Mouse (Mus musculus): ENCODE measurements around the gene Dapk1. TPM values are rescaled to one million over a fixed set of nuclear protein-coding genes. Genes with fewer than 3 reads are reported as not detected.

Dapk1 gene
- polyA plus RNA-seq, 1 experiment from 2014 or later, result 8.2 TPM

DNA sequence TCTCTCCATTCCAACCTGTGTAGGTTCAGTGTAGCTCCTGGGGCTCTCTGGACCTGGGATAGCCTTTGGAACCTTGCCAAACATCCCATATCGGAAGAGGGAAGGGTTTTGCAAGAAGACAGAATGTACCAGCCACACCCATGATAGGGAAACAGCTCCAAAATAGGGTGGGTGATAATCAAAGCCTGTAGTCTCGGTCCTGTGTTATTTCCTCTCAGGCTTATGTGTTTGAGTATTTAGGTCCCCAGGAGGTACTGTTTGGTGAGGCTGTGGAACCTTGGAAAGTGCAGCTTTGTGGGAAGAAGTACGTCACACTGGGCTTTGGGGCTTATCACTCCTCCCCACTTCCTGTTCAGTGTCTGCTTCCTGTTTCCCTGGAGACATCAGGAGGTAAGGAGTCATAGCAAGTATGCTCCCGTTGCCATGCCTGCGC lies 42.7 kb downstream of the Dapk1 start:
- H3K27me3 ChIP-seq (replicated peaks), result no peaks in the 10 kb centered on the region
- H3K4me3 ChIP-seq, result no peak overlapping the region
- H3K4me2 ChIP-seq, result no peak overlapping the region
- H3K27ac ChIP-seq (replicated peaks), result 0 out of 2 replicates have a peak overlapping the region, but pooled peaks have one; percentile 20
- no peak for ATAC-seq (ENCODE audit: extremely low read depth, insufficient number of reproducible peaks, low FRiP score, low TSS enrichment)
- H3K9ac ChIP-seq, result no peak overlapping the region
- H3K4me1 ChIP-seq, result peaks cover 20% of the 10 kb centered on the region
- WGBS, result 41% methylated on average over 5 of the region's 5 CpGs
- H3K9me3 ChIP-seq, result no peaks in the 10 kb centered on the region
- no peaks in the 10 kb centered on the region for H3K36me3 ChIP-seq

- Histone ChIP-seq H3K4me1 (peaks cover 10% of the 10 kb centered on the region), H3K27me3 (replicated peaks) (no peaks in the 10 kb centered on the region), H3K9ac (no peak overlapping the region), H3K27ac (replicated peaks) (no peak overlapping the region), H3K4me2 (no peak overlapping the region), H3K4me3 (no peak overlapping the region), H3K9me3 (no peaks in the 10 kb centered on the region), H3K36me3 (no peaks in the 10 kb centered on the region)
- WGBS, result 91% methylated on average over 3 of the region's 3 CpGs
- no peak for ATAC-seq (ENCODE audit: extremely low read depth, insufficient number of reproducible peaks, low FRiP score, low TSS enrichment)
These were observed 45.0 kb downstream of the Dapk1 start for GRCm38 (mm10) chr13:60646791-60647190.

DNA sequence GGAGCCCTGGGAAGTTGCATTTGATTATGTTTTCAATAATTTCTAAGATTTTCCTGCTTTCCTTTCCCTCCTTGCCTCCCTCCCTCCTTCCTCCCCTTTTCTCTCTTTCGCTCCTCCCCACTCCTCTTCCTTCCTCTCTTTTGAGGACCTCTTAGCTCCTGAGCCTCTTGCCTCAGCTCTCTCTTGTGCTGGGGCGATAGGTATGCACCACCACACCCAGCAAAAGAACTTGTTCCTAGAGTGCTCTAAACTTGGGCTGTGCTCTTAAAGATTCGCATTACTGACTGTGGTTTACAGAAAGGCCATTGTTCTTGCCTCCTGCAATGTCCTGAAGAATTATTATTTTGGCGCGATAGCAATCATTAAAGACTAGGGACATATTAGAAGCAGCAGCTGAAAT lies 46.6 kb downstream of the Dapk1 start:
- no peak overlapping the region for H3K27ac ChIP-seq (replicated peaks)
- no peaks in the 10 kb centered on the region for H3K36me3 ChIP-seq
- 80% methylated on average over 5 of the region's 5 CpGs for WGBS
- H3K27me3 ChIP-seq (replicated peaks), result no peaks in the 10 kb centered on the region
- no peak overlapping the region for H3K9ac ChIP-seq
- no peaks in the 10 kb centered on the region for H3K9me3 ChIP-seq
- ATAC-seq (ENCODE audit: extremely low read depth, insufficient number of reproducible peaks, low FRiP score, low TSS enrichment), result no peak
- H3K4me3 ChIP-seq, result no peak overlapping the region
- H3K4me1 ChIP-seq, result peaks cover 10% of the 10 kb centered on the region
- H3K4me2 ChIP-seq, result no peak overlapping the region

- Histone ChIP-seq H3K27ac (replicated peaks) (no peak overlapping the region), H3K4me2 (no peak overlapping the region), H3K4me3 (no peak overlapping the region), H3K4me1 (no peaks in the 10 kb centered on the region; the same call in 1 of the 2 replicates), H3K9me3 (no peaks in the 10 kb centered on the region), H3K36me3 (no peaks in the 10 kb centered on the region), H3K27me3 (replicated peaks) (no peaks in the 10 kb centered on the region), H3K9ac (no peak overlapping the region)
- ATAC-seq (ENCODE audit: extremely low read depth, insufficient number of reproducible peaks, low FRiP score, low TSS enrichment), result no peak
- WGBS, result 85% methylated on average over 11 of the region's 11 CpGs
These were observed 48.3 kb downstream of the Dapk1 start for GRCm38 (mm10) chr13:60650000-60650399.

DNA sequence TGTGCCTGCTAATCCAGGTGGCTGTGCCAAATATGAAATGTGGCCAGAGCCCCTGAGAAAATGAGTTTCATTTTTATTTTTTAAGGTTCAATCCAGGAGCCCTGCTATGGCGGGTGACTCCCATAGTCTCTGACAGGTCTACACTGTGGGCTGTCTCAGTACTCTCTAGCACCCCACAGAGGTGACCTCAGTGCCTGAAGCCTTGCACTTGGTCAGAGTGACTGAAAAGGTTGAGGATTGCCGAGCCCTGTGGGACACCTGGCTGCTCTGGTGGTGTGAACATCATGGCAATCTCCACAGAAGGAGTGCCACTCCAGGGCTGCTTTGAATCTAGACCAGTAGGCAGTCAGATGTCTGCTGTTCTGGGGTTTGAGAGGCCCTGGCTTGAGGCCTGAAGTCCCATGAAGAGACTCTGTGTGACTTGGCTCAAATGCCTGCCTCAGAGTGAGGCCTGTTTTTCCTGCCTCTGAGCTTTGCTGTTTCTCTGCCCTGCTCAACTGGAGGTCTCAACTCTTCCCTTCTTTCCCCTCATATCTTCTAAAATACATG lies 52.3 kb downstream of the Dapk1 start:
- Histone ChIP-seq H3K36me3 (no peaks in the 10 kb centered on the region), H3K4me2 (no peak overlapping the region), H3K9ac (no peak overlapping the region), H3K27ac (replicated peaks) (no peak overlapping the region), H3K4me1 (no peaks in the 10 kb centered on the region), H3K27me3 (replicated peaks) (no peaks in the 10 kb centered on the region), H3K4me3 (no peak overlapping the region), H3K9me3 (no peaks in the 10 kb centered on the region)
- no peak for ATAC-seq (ENCODE audit: extremely low read depth, insufficient number of reproducible peaks, low FRiP score, low TSS enrichment)
- 83% methylated on average over 2 of the region's 2 CpGs for WGBS

GRCm38 (mm10) chr13:60655246-60655645 lies 53.5 kb downstream of the Dapk1 start:
- Histone ChIP-seq H3K9me3 (no peaks in the 10 kb centered on the region), H3K9ac (no peak overlapping the region), H3K36me3 (no peaks in the 10 kb centered on the region), H3K27me3 (replicated peaks) (no peaks in the 10 kb centered on the region), H3K4me3 (no peak overlapping the region), H3K27ac (replicated peaks) (no peak overlapping the region), H3K4me1 (peaks cover 10% of the 10 kb centered on the region), H3K4me2 (no peak overlapping the region)
- WGBS, result 74% methylated on average over 3 of the region's 3 CpGs
- no peak for ATAC-seq (ENCODE audit: extremely low read depth, insufficient number of reproducible peaks, low FRiP score, low TSS enrichment)

- H3K4me1 ChIP-seq, result peaks cover 16% of the 10 kb centered on the region
- H3K27me3 ChIP-seq (replicated peaks), result no peaks in the 10 kb centered on the region
- H3K9me3 ChIP-seq, result no peaks in the 10 kb centered on the region
- H3K36me3 ChIP-seq, result no peaks in the 10 kb centered on the region
- H3K27ac ChIP-seq (replicated peaks), result no peak overlapping the region
- H3K4me3 ChIP-seq, result no peak overlapping the region
- no peak overlapping the region for H3K9ac ChIP-seq
- ATAC-seq (ENCODE audit: extremely low read depth, insufficient number of reproducible peaks, low FRiP score, low TSS enrichment), result no peak
- H3K4me2 ChIP-seq, result no peak overlapping the region
- 76% methylated on average over 1 of the region's 1 CpGs for WGBS
These were observed 57.9 kb downstream of the Dapk1 start for GRCm38 (mm10) chr13:60659600-60659999.

GRCm38 (mm10) chr13:60660056-60660455 lies 58.3 kb downstream of the Dapk1 start:
- no peak overlapping the region for H3K9ac ChIP-seq
- H3K4me2 ChIP-seq, result no peak overlapping the region
- no peak for ATAC-seq (ENCODE audit: extremely low read depth, insufficient number of reproducible peaks, low FRiP score, low TSS enrichment)
- H3K27ac ChIP-seq (replicated peaks), result no peak overlapping the region
- H3K4me3 ChIP-seq, result no peak overlapping the region
- 42% methylated on average over 2 of the region's 2 CpGs for WGBS
- H3K4me1 ChIP-seq, result peaks cover 16% of the 10 kb centered on the region
- H3K9me3 ChIP-seq, result no peaks in the 10 kb centered on the region
- H3K36me3 ChIP-seq, result no peaks in the 10 kb centered on the region
- H3K27me3 ChIP-seq (replicated peaks), result no peaks in the 10 kb centered on the region

DNA sequence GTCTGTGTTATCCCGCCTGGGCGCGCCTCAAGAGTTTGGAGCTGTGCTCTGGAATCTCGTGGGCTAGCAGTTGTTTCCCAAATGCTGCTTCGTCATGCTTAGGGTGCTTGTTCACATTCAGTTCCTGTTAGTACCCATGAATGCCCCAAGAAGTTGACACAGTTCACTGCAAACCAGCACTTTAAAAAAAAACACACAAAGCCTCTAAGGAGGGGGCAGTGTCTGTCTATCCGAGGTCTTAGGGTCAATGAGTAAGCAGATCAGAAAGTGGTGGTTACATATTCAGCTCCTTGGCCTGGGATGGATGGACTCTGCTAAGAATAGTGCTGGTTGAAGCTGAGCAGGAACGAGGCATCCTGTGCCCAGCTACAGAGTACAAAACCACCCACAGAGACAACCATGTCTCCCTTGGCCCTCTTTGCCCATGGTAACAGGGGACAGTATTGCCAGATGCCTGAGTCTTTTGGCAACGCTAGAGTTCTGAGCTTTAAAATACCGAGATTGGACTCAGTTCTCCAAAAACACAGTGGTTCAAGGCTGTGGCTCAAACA lies 59.0 kb downstream of the Dapk1 start:
- H3K27ac ChIP-seq (replicated peaks), result no peak overlapping the region
- no peak overlapping the region for H3K4me2 ChIP-seq
- H3K36me3 ChIP-seq, result no peaks in the 10 kb centered on the region
- no peak for ATAC-seq (ENCODE audit: extremely low read depth, insufficient number of reproducible peaks, low FRiP score, low TSS enrichment)
- peaks cover 16% of the 10 kb centered on the region for H3K4me1 ChIP-seq
- H3K9ac ChIP-seq, result no peak overlapping the region
- 71% methylated on average over 9 of the region's 9 CpGs for WGBS
- no peaks in the 10 kb centered on the region for H3K27me3 ChIP-seq (replicated peaks)
- H3K4me3 ChIP-seq, result no peak overlapping the region
- H3K9me3 ChIP-seq, result no peaks in the 10 kb centered on the region

DNA sequence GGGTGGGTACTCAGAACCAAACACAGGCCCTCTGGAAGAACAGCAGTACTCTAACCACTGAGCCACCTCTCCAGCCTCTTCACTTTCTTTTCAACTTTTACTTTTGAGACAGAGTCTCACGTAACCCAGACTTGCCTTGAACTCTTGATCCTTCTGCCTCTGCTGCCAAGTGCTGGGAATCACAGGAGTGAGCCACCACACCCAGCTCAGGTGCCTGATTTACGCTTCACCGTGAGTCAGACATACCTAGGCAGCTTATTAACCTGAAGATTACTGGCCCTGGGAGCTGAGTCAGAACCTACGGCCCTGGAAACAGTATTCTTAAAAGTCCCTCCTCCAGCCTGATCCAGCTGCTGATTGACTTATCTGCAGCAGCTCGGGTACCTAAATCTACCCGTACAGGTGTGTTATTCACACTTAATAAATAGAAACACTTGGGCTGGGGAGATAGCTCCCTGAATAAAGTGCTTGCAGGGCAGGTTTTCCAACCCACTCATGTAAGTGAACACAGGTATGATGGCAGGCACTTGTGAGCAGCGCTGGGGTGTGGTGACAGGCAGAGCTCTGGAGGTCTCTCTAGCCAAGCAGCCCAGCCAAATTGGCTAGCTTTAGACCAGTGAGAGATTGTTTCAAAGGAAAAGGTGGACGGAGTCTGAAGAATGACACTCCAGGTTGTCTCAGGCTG lies 60.9 kb downstream of the Dapk1 start:
- WGBS, result 77% methylated on average over 8 of the region's 8 CpGs
- Histone ChIP-seq H3K27ac (replicated peaks) (no peak overlapping the region), H3K9me3 (no peaks in the 10 kb centered on the region), H3K9ac (no peak overlapping the region), H3K36me3 (no peaks in the 10 kb centered on the region), H3K27me3 (replicated peaks) (no peaks in the 10 kb centered on the region), H3K4me3 (no peak overlapping the region), H3K4me2 (no peak overlapping the region), H3K4me1 (peaks cover 16% of the 10 kb centered on the region)
- no peak for ATAC-seq (ENCODE audit: extremely low read depth, insufficient number of reproducible peaks, low FRiP score, low TSS enrichment)

- no peak for ATAC-seq (ENCODE audit: extremely low read depth, insufficient number of reproducible peaks, low FRiP score, low TSS enrichment)
- no peak overlapping the region for H3K27ac ChIP-seq (replicated peaks)
These were observed 62.3 kb downstream of the Dapk1 start for GRCm38 (mm10) chr13:60664058-60664457.

DNA sequence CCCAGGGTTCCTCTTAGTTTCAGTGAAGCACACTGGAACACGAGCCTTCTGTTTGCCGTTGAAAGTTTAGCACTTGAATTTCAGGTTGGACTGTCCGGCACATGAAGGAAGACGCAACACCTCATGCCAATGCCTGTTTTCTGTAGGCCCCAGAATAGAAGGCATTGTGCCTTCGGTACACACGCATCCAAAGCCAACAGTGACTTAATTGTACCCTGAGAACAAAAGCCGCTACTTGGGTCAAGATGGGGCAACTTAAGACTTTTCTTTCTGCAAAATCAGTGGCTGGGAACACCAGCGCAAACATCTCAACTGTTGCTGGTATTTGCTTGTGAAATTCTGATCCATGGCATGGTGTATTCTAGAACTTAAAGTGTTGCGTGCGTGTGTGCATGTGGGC lies 63.1 kb downstream of the Dapk1 start:
- no peaks in the 10 kb centered on the region for H3K27me3 ChIP-seq (replicated peaks)
- no peak overlapping the region for H3K9ac ChIP-seq
- H3K4me1 ChIP-seq, result peaks cover 10% of the 10 kb centered on the region
- no peak overlapping the region for H3K4me3 ChIP-seq
- no peak overlapping the region for H3K4me2 ChIP-seq
- no peak overlapping the region for H3K27ac ChIP-seq (replicated peaks)
- H3K9me3 ChIP-seq, result no peaks in the 10 kb centered on the region
- no peak for ATAC-seq (ENCODE audit: extremely low read depth, insufficient number of reproducible peaks, low FRiP score, low TSS enrichment)
- 89% methylated on average over 10 of the region's 10 CpGs for WGBS
- no peaks in the 10 kb centered on the region for H3K36me3 ChIP-seq

More at GRCm38 (mm10) chr13:60664058-60664457, 62.3 kb downstream of the Dapk1 start:
- peaks cover 16% of the 10 kb centered on the region for H3K4me1 ChIP-seq
- no peaks in the 10 kb centered on the region for H3K9me3 ChIP-seq
- no peak overlapping the region for H3K4me2 ChIP-seq
- no peaks in the 10 kb centered on the region for H3K27me3 ChIP-seq (replicated peaks)
- WGBS, result 49% methylated on average over 3 of the region's 3 CpGs
- H3K4me3 ChIP-seq, result no peak overlapping the region
- H3K36me3 ChIP-seq, result no peaks in the 10 kb centered on the region
- no peak overlapping the region for H3K9ac ChIP-seq

All from heart, embryonic 13.5 days (tissue).